Mouse (Mus musculus) activated CD4-positive, CD25-positive, alpha-beta regulatory T cell (primary cell): ENCODE results near the gene Cept1. TPM values are rescaled to one million over a fixed set of nuclear protein-coding genes. Genes with fewer than 3 reads are reported as not detected.

Experiments used
- polyA plus RNA-seq, 2 experiments: library from polyadenylated mRNA; unstranded; fragments of 100-300 nt; shearing (Covaris generic); gene quantifications; one replicate each; pipeline ENCODE4 v1.2.1; 2017

The Cept1 gene
- polyA plus RNA-seq = 10 to 100 TPM; 84.2 to 89.0 TPM

DNA sequence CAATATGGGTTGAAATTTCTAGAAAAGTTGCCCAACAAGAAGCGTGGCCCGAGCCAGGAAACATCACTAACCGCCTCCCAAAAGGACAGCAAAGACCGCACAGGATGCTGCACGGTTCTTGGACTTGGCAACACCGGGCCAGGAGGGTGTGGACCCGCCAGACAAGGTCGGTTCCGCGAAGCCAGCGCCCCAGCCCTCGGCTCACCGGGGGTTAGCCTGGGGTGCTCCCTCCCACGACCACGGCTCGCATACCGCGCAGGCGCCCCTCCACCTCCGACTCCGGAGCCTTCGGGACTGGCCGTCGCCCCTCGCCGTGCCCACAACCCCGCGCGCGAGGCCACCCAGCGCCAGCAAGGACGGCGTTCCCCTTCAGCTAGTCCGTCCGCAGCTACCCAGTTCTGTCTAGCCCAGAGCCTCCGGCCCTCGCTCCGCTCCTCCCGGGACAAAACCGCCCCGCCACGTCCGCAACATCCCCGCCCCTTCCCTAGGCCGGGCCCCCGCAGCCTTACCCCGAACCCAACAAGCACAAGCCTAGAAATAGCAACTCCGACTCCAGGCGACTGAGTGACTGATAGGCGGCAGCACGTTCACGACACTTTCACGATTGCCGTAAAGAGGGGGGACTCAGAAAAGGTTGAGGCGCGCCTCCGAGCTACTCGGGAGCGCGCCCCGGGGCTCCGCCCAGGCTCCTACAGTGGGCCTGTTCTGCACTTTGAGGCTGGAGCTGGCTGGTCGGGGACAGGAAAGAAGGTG is at the start of gene Cept1, which contains the start of gene Dram2:
TSS of gene Cept1 (minus strand) at position 632 of the 753 bp plus-strand sequence.
TSS of gene Dram2 (plus strand) at position 628 of the 753 bp plus-strand sequence.

DNA sequence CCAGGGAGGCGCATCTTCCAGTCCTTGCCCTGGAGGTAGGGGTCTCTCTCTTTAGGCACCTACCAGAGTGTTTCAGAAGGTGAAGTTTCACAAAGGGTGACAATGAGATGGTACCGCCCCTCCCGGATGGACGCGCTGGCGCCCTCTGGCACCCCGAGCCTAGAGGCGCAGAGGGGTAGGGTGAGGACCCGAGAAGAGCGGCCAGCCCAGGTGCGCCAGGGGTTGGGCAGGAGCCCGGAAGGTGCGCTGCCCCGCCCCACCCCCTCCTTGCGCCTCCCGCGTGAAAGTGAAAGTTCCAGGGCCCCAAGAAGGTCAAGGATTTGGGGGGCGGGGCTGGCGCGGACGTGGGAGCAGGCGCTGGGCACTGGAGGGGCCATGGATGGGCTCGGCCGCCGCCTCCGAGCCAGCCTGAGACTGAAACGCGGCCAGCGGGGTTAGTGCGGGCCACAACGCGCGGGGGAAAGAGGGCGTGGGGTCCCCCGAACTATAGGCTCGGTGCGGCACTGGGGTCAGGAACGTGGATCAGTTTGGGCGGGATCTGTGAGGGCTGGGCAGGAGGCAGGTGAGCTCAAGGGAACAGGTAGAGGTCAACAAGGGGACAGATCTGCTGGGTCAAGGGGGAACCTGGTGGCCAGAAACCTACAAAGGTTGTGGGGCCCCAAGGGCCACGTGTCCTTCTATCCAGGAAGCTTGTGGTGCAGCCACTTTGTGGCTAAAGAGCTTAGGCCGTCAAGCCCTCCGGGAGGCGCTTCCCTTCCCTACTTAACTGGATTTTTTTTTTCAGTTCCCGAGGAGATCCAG is 65.1 kb downstream of the Cept1 start, which contains the start of gene Dennd2d:
TSS of gene Dennd2d (plus strand) at position 125 of the 801 bp plus-strand sequence.

Other genes with a start within 250 kb of the Cept1 start
- gene Chil6, start 141.6 kb downstream of the Cept1 start, polyA plus RNA-seq = under 1 TPM in 1 of 2 experiments, not detected in 1; 0.19 TPM
- 100 to 1,000 TPM in 1 of 2 experiments, 10 to 100 TPM in 1; 81.9 to 196 TPM for gene Dennd2d, start 65.4 kb downstream of the Cept1 start, polyA plus RNA-seq
- gene Dram2, start within 50 bp of the Cept1 start, polyA plus RNA-seq = 10 to 100 TPM; 39.8 to 58.4 TPM
- gene Lrif1, start 137.2 kb upstream of the Cept1 start, polyA plus RNA-seq = 10 to 100 TPM; 38.3 to 52.0 TPM
- 1,000 to 10,000 TPM in 1 of 2 experiments, 100 to 1,000 TPM in 1; 844 to 1,105 TPM for gene Cd53, start 242.3 kb upstream of the Cept1 start, polyA plus RNA-seq